Mouse (Mus musculus): ENCODE measurements at regions not wholly inside any gene's neighbourhood (a gene's known extent, or its start where the extent isn't known, plus 50 kb on each side); places are given as distances from the start of the nearest gene placed in this dataset.
A peak's percentile ranks its signal among the peaks of the same experiment; 100 is the strongest.
"Not testable (repeated sequence)": the region's sequence is repeated elsewhere in the genome, so short reads cannot be mapped to it uniquely, and the experiment has no call there.

DNA sequence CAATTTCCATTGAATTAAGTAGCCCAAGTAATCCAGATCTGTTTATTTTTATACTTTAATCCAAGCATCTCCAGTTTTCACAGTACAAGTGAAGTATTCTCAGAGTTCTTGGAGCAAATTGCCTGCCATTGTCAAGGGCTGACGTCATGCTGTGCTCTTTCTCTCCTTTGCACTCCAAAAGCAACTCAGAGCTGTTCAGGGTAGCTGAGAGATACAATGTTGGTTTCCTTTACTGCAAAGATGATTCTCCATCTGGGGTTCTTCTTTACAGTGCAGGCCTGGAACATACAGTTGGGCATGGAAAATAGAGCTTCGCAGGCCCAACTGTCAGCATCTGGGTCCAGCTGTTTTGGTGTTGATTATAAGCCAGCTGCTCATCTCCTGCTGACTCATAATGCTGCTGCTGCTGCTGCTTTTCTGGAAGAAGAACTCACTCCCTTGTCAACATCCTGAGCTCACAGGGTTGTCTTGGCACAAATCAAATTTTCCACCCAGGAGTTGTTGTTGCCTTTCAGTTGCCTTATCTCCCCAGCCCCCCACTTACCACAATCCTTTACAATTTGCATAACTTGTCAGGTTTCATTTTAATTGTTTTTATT, 454.7 kb upstream of the Slc5a7 start:
- WGBS, result 27% methylated on average over 2 of the region's 2 CpGs
- Histone ChIP-seq H3K27me3 (ENCODE audit: insufficient read depth, low read length) (no peaks in the 10 kb centered on the region), H3K9me3 (ENCODE audit: low read depth, low read length) (no peaks in the 10 kb centered on the region), H3K4me2 (no peak overlapping the region), H3K4me3 (ENCODE audit: low read depth, low read length) (no peak overlapping the region), H3K9ac (no peak overlapping the region), H3K27ac (ENCODE audit: low read depth) (no peak overlapping the region), H3K4me1 (ENCODE audit: insufficient read depth) (no peaks in the 10 kb centered on the region), H3K36me3 (ENCODE audit: insufficient read depth) (no peaks in the 10 kb centered on the region)
- no peak for TF ChIP-seq CTCF (IDR thresholded peaks at IDR 0.05; ENCODE audit: low read depth)
- DNase-seq (peak; percentile 57), ATAC-seq (ENCODE audit: insufficient read depth) (peak; percentile 60; the same call in 1 of the 2 replicates)

DNA sequence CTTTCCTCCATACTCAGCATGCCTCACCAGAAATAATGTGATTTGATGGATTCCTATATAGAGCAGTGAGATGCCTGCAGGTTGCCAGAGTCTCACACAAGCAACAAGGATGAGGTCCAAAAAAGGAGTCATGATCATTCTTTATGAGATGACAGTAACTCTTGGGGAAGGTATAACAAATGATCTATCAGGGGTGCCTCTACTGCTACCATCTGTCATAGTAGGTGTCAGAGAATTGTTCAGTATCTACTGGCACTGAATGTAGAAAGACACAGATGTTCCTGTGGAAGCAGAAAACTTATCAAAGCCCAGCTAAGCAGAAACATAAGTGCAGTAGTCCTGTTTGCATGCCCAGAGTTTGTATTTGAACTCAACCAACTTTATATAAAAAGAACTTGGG, 454.1 kb upstream of the Slc5a7 start:
- no peaks in the 10 kb centered on the region for H3K9me3 ChIP-seq (ENCODE audit: low read depth, low read length)
- H3K27me3 ChIP-seq (ENCODE audit: insufficient read depth, low read length), result no peaks in the 10 kb centered on the region
- no peaks in the 10 kb centered on the region for H3K4me1 ChIP-seq (ENCODE audit: insufficient read depth)
- DNase-seq (no peak), ATAC-seq (ENCODE audit: insufficient read depth) (no peak)
- H3K4me3 ChIP-seq (ENCODE audit: low read depth, low read length), result no peak overlapping the region
- no peak for TF ChIP-seq CTCF (IDR thresholded peaks at IDR 0.05; ENCODE audit: low read depth)
- no peak overlapping the region for H3K4me2 ChIP-seq
- no peak overlapping the region for H3K9ac ChIP-seq
- no peak overlapping the region for H3K27ac ChIP-seq (ENCODE audit: low read depth)
- no peaks in the 10 kb centered on the region for H3K36me3 ChIP-seq (ENCODE audit: insufficient read depth)

DNA sequence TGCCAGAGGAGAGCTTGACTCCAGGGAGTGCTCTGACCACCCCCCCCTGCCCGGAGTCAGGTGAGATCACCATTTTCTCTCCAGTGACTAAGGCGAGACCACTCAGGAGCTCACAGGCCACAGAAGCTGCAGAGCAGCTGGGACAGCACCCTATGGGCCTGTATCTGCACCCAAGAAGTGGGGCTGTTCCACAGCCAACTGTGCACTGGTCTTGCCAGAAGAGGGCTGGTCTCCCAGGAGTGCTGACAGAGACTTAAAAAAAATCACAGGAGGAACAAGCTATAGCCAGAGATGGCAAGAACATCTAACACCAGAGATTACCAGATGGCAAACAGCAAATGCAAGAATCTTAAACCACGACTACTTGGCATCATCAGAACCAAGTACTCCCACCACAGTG, 437.0 kb upstream of the Slc5a7 start:
- no peak overlapping the region for H3K27ac ChIP-seq (ENCODE audit: low read depth)
- no peak overlapping the region for H3K4me2 ChIP-seq
- no peaks in the 10 kb centered on the region for H3K27me3 ChIP-seq (ENCODE audit: insufficient read depth, low read length)
- H3K4me3 ChIP-seq (ENCODE audit: low read depth, low read length), result no peak overlapping the region
- 71% methylated on average over 3 of the region's 3 CpGs for WGBS
- H3K4me1 ChIP-seq (ENCODE audit: insufficient read depth), result no peaks in the 10 kb centered on the region
- TF ChIP-seq CTCF (IDR thresholded peaks at IDR 0.05; ENCODE audit: low read depth), result no peak
- no peaks in the 10 kb centered on the region for H3K9me3 ChIP-seq (ENCODE audit: low read depth, low read length)
- no peaks in the 10 kb centered on the region for H3K36me3 ChIP-seq (ENCODE audit: insufficient read depth)
- DNase-seq, result no peak
- no peak overlapping the region for H3K9ac ChIP-seq
- no peak for ATAC-seq (ENCODE audit: insufficient read depth)

DNA sequence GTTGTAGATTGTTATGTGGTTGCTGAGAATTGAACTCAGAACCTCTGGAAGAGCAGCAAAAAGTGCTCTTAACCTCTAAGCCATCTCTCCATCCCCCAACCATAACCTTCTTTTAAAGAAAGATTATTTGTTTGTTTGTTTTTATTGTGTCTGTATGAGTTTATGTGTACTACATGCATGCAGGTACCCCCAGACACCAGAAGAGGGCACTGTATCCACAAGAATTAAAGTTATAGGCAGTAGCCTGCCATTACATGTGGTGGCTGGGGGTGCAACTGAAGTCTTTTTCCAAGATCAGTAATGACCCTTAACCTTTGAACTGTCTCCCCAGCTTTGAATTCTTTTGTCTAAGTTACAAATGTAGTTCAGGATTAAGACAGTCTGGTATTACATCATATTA, 428.8 kb upstream of the Slc5a7 start:
- no peak for TF ChIP-seq CTCF (IDR thresholded peaks at IDR 0.05; ENCODE audit: low read depth)
- H3K27me3 ChIP-seq (ENCODE audit: insufficient read depth, low read length), result no peaks in the 10 kb centered on the region
- H3K27ac ChIP-seq (ENCODE audit: low read depth), result no peak overlapping the region
- no peaks in the 10 kb centered on the region for H3K9me3 ChIP-seq (ENCODE audit: low read depth, low read length)
- H3K4me3 ChIP-seq (ENCODE audit: low read depth, low read length), result no peak overlapping the region
- DNase-seq (no peak), ATAC-seq (ENCODE audit: insufficient read depth) (no peak)
- no peaks in the 10 kb centered on the region for H3K36me3 ChIP-seq (ENCODE audit: insufficient read depth)
- no peak overlapping the region for H3K4me2 ChIP-seq
- H3K4me1 ChIP-seq (ENCODE audit: insufficient read depth), result no peaks in the 10 kb centered on the region
- no peak overlapping the region for H3K9ac ChIP-seq

DNA sequence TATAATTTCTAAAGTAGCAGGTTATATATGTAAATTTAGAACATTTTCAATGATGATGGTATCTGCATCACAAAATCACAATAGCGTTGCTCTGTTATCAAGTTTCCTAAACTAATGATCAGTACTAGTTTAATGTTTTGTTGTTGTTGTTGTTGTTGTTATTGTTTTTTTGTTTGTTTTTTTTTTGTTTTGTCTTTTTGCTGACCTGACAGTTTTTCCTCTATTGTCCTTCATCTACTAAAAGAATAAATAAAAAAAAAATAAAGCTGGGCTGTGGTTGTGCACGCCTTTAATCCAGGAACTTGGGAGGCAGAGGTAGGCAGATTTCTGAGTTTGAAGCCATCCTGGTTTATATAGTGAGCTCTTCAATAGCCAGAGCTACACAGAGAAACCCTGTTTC, 427.9 kb upstream of the Slc5a7 start:
- no peak for ATAC-seq (ENCODE audit: insufficient read depth)
- no peaks in the 10 kb centered on the region for H3K4me1 ChIP-seq (ENCODE audit: insufficient read depth)
- no peak overlapping the region for H3K4me3 ChIP-seq (ENCODE audit: low read depth, low read length)
- TF ChIP-seq CTCF (IDR thresholded peaks at IDR 0.05; ENCODE audit: low read depth), result no peak
- no peaks in the 10 kb centered on the region for H3K36me3 ChIP-seq (ENCODE audit: insufficient read depth)
- H3K27ac ChIP-seq (ENCODE audit: low read depth), result no peak overlapping the region
- H3K9me3 ChIP-seq (ENCODE audit: low read depth, low read length), result no peaks in the 10 kb centered on the region
- 92% methylated on average over 2 of the region's 2 CpGs for WGBS
- no peaks in the 10 kb centered on the region for H3K27me3 ChIP-seq (ENCODE audit: insufficient read depth, low read length)
- H3K4me2 ChIP-seq, result no peak overlapping the region
- no peak for DNase-seq
- H3K9ac ChIP-seq, result no peak overlapping the region

DNA sequence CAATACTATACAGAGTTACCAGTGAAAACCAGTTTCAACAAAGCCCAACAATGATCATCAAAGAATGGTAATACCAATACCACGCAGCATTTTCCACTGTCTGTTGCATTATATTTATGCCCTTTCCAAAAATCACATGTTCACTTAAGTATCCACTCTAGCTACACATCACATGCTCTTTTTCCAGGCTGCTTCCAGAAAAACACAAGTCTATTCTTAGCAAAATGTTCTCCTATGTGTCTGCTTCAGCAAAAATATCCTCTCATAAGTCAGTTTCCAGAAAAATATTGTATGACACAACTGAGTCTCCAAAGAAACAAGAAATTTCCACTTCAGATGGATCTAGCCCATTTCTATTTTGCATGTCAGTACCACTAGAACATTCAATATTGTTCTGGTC, 414.2 kb upstream of the Slc5a7 start:
- ATAC-seq (ENCODE audit: insufficient read depth) (no peak), DNase-seq (no peak)
- WGBS, result 75% methylated on average over 1 of the region's 1 CpGs
- Histone ChIP-seq H3K4me3 (ENCODE audit: low read depth, low read length) (no peak overlapping the region), H3K9me3 (ENCODE audit: low read depth, low read length) (no peaks in the 10 kb centered on the region), H3K4me1 (ENCODE audit: insufficient read depth) (no peaks in the 10 kb centered on the region), H3K9ac (no peak overlapping the region), H3K27me3 (ENCODE audit: insufficient read depth, low read length) (no peaks in the 10 kb centered on the region), H3K4me2 (no peak overlapping the region), H3K27ac (ENCODE audit: low read depth) (no peak overlapping the region), H3K36me3 (ENCODE audit: insufficient read depth) (no peaks in the 10 kb centered on the region)
- no peak for TF ChIP-seq CTCF (IDR thresholded peaks at IDR 0.05; ENCODE audit: low read depth)

DNA sequence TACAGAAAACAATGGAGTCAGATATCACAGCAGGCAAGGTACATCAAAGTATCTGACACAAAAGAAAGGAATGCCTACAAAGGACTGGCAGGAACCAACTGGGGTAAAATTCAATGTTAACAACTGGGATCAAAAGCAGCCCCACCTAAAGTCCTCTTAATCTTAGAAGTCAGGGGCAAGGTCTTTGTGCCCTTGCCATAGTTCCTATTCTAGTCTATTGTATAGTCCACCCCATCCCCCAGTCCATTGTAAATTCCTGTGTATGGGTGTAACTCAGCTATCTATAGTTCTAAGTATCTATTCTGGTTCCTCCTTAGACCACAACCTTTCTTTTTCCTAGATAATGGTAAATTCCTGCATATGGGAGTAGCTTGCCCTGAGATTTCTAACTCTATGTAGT, 409.0 kb upstream of the Slc5a7 start:
- not testable (repeated sequence) for H3K27me3 ChIP-seq (ENCODE audit: insufficient read depth, low read length); H3K36me3 ChIP-seq (ENCODE audit: insufficient read depth); H3K4me3 ChIP-seq (ENCODE audit: low read depth, low read length); H3K27ac ChIP-seq (ENCODE audit: low read depth); ATAC-seq (ENCODE audit: insufficient read depth); H3K9me3 ChIP-seq (ENCODE audit: low read depth, low read length); H3K9ac ChIP-seq; H3K4me2 ChIP-seq; H3K4me1 ChIP-seq (ENCODE audit: insufficient read depth); DNase-seq
